Mouse (Mus musculus): Measurements from ENCODE around the gene Olfr146.

Olfr146 gene

DNA sequence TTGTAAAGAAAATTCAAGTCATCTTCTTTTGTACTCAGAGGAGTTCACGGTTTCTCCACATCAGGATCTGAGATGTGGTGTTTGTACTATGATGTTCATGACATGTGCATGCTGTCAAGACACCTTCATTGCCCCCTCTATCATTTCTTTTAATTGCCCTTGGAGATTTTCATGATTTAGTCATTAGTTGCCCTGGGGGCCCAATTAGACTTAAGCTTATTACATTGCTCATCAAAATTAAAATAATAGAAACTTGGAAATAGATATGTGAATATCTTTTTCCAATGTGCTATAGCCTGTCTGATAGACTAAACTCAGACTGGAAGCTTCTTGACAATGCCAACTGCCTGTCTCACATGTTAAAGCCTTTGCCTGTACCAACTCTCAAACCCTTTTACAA is at the start of gene Olfr146:
Gene Olfr146 (minus strand): TSS at position 101 of the 400 bp plus-strand sequence.
- Histone ChIP-seq H3K27me3 (ENCODE audit: insufficient read depth, low read length) (no peaks in the 10 kb centered on the region), H3K9me3 (ENCODE audit: low read length) (no peaks in the 10 kb centered on the region), H3K4me1 (replicated peaks; ENCODE audit: low read depth, low read length) (no peaks in the 10 kb centered on the region), H3K4me3 (replicated peaks; ENCODE audit: low read length) (no peak within 1 kb of the TSS), H3K36me3 (ENCODE audit: insufficient read depth, low read length) (no peaks in the 10 kb centered on the region)
- no peak for TF ChIP-seq NANOG (IDR thresholded peaks at IDR 0.05; ENCODE audit: borderline replicate concordance, low read length)
- no peak for TF ChIP-seq CTCF (conservative IDR thresholded peaks at IDR 0.05; ENCODE audit: low read length)
- TF ChIP-seq POU5F1 (IDR thresholded peaks at IDR 0.05; ENCODE audit: borderline replicate concordance, low read length) = no peak

GRCm38 (mm10) chr9:39064851-39065250 is 41.7 kb upstream of the Olfr146 start, which contains the start of gene Olfr937:
TSS of gene Olfr937 (minus strand) at chr9:39064951.
- Histone ChIP-seq H3K4me1 (replicated peaks; ENCODE audit: low read depth, low read length) (no peaks in the 10 kb centered on the region), H3K9me3 (ENCODE audit: low read length) (no peaks in the 10 kb centered on the region; the same call in 1 of the 2 replicates), H3K27me3 (ENCODE audit: insufficient read depth, low read length) (no peaks in the 10 kb centered on the region), H3K36me3 (ENCODE audit: insufficient read depth, low read length) (no peaks in the 10 kb centered on the region), H3K4me3 (replicated peaks; ENCODE audit: low read length) (no peak within 1 kb of the TSS)
- no peak for TF ChIP-seq POU5F1 (IDR thresholded peaks at IDR 0.05; ENCODE audit: borderline replicate concordance, low read length)
- TF ChIP-seq CTCF (conservative IDR thresholded peaks at IDR 0.05; ENCODE audit: low read length) = no peak
- TF ChIP-seq NANOG (IDR thresholded peaks at IDR 0.05; ENCODE audit: borderline replicate concordance, low read length) = no peak

- no peaks in the 10 kb centered on the region for H3K4me1 ChIP-seq (replicated peaks; ENCODE audit: low read depth, low read length)
- H3K4me3 ChIP-seq (replicated peaks; ENCODE audit: low read length) = no peak within 1 kb of the TSS
- no peaks in the 10 kb centered on the region for H3K36me3 ChIP-seq (ENCODE audit: insufficient read depth, low read length)
- H3K27me3 ChIP-seq (ENCODE audit: insufficient read depth, low read length) = no peaks in the 10 kb centered on the region
- no peak for TF ChIP-seq NANOG (IDR thresholded peaks at IDR 0.05; ENCODE audit: borderline replicate concordance, low read length)
- no peak for TF ChIP-seq POU5F1 (IDR thresholded peaks at IDR 0.05; ENCODE audit: borderline replicate concordance, low read length)
- TF ChIP-seq CTCF (conservative IDR thresholded peaks at IDR 0.05; ENCODE audit: low read length) = no peak
- no peaks in the 10 kb centered on the region for H3K9me3 ChIP-seq (ENCODE audit: low read length)
These were observed 23.6 kb downstream of the Olfr146 start, which contains the start of gene Olfr935 for GRCm38 (mm10) chr9:38999583-38999982. TSS of gene Olfr935 (minus strand) at chr9:38999683.

GRCm38 (mm10) chr9:38988215-38988614 is 35.0 kb downstream of the Olfr146 start, which contains the start of gene Olfr934:
TSS of gene Olfr934 (minus strand) at chr9:38988315.
- Histone ChIP-seq H3K27me3 (ENCODE audit: insufficient read depth, low read length) (no peaks in the 10 kb centered on the region), H3K36me3 (ENCODE audit: insufficient read depth, low read length) (no peaks in the 10 kb centered on the region), H3K4me1 (replicated peaks; ENCODE audit: low read depth, low read length) (no peaks in the 10 kb centered on the region), H3K4me3 (replicated peaks; ENCODE audit: low read length) (no peak within 1 kb of the TSS), H3K9me3 (ENCODE audit: low read length) (no peaks in the 10 kb centered on the region)
- TF ChIP-seq CTCF (conservative IDR thresholded peaks at IDR 0.05; ENCODE audit: low read length) (no peak), POU5F1 (IDR thresholded peaks at IDR 0.05; ENCODE audit: borderline replicate concordance, low read length) (no peak), NANOG (IDR thresholded peaks at IDR 0.05; ENCODE audit: borderline replicate concordance, low read length) (no peak)

GRCm38 (mm10) chr9:38972013-38972412 is 51.2 kb downstream of the Olfr146 start, which contains the start of gene Olfr933:
TSS of gene Olfr933 (plus strand) at chr9:38972313.
- Histone ChIP-seq H3K36me3 (ENCODE audit: insufficient read depth, low read length) (no peaks in the 10 kb centered on the region), H3K4me1 (replicated peaks; ENCODE audit: low read depth, low read length) (no peaks in the 10 kb centered on the region), H3K9me3 (ENCODE audit: low read length) (peaks cover 18% of the 10 kb centered on the region; the same call in 1 of the 2 replicates), H3K27me3 (ENCODE audit: insufficient read depth, low read length) (no peaks in the 10 kb centered on the region), H3K4me3 (replicated peaks; ENCODE audit: low read length) (no peak within 1 kb of the TSS)
- no peak for TF ChIP-seq POU5F1 (IDR thresholded peaks at IDR 0.05; ENCODE audit: borderline replicate concordance, low read length)
- no peak for TF ChIP-seq CTCF (conservative IDR thresholded peaks at IDR 0.05; ENCODE audit: low read length)
- TF ChIP-seq NANOG (IDR thresholded peaks at IDR 0.05; ENCODE audit: borderline replicate concordance, low read length) = no peak

Data from E14TG2a.4 (cell line).